Mouse (Mus musculus): Measurements from ENCODE around the gene Pdcd7.

- TF ChIP-seq CTCF (IDR thresholded peaks at IDR 0.05; ENCODE audit: borderline replicate concordance, extremely low read depth, insufficient read depth, insufficient read length) (no peak), POLR2A (IDR thresholded peaks at IDR 0.05; ENCODE audit: borderline replicate concordance, extremely low read depth, insufficient read depth, insufficient read length, poor library complexity, severe bottlenecking) (peak; percentile 33; the same call in 1 of the 2 replicates)
These were observed at the start of gene Pdcd7 for GRCm38 (mm10) chr9:65345854-65346475.
